Mouse (Mus musculus) hematopoietic stem cell, adult 5-6 weeks (primary cell): ENCODE measurements around the gene I830077J02Rik. TPM values are rescaled to one million over a fixed set of nuclear protein-coding genes. Genes with fewer than 3 reads are reported as not detected.

ENCODE experiments used
- ATAC-seq, 2 experiments: fragments of 125-278 bp in 1 of 2; replicated peaks in 1 of 2; 2 replicates each; pipeline ENCODE4 v1.8.0; 2016 to 2017; ENCODE audit warnings: inconsistent platforms in 2 of 2, mild to moderate bottlenecking in 2 of 2, moderate number of reproducible peaks in 2 of 2, low read depth in 1 of 2, moderate TSS enrichment in 1 of 2; ENCODE audit not compliant: low FRiP score in 2 of 2, poor library complexity in 2 of 2, severe bottlenecking in 2 of 2, insufficient read depth in 1 of 2, low TSS enrichment in 1 of 2
- total RNA-seq: library from RNA; stranded (forward); fragments of 172-1452, 232-1000 nt; gene quantifications from 2 replicates; pipeline ENCODE4 v1.2.3, GENCODE M21; 2017

The I830077J02Rik gene
- total RNA-seq = 3.9 and 7.4 TPM in 2 replicates

DNA sequence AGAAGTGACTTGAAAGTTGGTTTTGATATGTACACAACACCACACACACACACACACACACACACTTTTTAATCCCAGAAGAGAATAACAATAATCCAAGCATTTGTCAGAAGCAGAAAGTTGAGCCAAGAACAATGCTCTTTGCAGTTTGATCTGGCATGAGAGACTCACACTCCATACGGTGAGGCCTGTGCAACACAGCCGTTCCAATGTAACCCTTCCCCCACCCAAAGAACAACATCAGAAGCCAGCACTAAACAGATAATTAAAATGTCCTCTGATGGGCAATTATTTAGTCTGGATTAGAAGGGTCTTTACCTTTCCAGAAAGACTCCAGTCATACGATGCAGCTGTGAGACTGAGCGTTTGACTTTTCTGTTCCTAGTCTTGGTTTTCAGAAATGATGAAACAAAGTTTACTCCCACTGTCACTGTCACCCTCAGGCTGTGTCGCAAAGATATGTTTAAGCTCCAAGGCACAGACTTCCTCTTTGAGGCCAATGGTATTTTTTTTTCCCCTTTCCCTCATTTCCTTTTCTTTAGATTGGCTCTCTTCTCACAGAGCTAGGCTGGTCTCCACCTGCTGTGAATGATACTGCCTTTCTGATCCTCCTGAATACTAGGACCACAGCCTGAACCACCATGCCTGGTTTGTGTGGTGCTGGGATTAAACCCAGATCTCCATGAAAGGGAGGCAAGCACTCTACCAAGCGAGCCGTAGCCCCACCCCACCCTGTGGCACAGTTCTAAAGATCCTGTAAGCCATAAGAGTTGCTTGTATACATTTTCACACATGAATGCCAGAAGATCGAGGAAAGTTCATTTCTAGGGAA, at the start of gene I830077J02Rik:
I830077J02Rik (minus strand) TSS at position 425 of the 832 bp plus-strand sequence.
- peak; percentile 85 to 89 for ATAC-seq

DNA sequence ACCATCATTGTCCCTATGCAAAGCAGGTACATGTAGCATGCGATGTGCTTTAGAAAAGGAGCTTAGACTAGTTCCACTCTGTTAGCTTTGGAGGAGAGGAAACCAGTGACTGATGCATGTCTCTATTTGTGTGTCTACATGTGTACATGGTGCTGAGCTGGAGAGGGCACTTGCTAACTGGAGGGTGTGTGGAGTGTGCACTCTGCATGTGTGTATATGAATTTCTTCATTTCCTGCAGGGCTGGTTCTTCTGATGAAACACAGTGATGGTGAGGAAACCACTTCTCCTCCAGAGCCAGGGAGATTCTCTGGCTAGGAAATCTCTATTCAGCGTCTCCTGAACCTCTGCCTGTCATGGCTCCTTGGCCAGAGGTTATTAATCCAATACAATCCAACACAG, 41.7 kb upstream of the I830077J02Rik start:
- ATAC-seq = peak; percentile 42 to 79; a peak in 2 of 4 replicates

DNA sequence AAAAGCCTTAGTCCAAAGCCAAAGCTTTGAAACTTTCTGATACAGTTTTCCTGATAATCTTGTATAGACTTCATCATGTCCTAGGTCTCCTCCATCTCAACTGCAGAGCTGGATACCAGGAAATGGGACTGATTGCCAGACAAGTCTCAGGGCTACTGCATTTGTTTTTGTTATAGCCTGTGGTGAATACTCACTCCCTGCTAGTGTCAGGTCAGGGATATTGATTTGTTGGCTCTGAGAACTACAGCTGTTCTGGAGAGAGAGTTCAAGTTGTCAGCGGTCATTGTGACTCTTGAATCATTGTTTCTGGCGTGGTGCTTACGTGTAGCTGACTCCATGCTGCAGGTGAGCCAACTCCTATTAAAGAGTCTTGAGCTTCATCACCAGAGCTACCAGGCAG, 40.9 kb upstream of the I830077J02Rik start, which contains the start of gene Ovgp1:
Ovgp1 (plus strand) TSS at position 301 of the 400 bp plus-strand sequence.
- no peak for ATAC-seq

DNA sequence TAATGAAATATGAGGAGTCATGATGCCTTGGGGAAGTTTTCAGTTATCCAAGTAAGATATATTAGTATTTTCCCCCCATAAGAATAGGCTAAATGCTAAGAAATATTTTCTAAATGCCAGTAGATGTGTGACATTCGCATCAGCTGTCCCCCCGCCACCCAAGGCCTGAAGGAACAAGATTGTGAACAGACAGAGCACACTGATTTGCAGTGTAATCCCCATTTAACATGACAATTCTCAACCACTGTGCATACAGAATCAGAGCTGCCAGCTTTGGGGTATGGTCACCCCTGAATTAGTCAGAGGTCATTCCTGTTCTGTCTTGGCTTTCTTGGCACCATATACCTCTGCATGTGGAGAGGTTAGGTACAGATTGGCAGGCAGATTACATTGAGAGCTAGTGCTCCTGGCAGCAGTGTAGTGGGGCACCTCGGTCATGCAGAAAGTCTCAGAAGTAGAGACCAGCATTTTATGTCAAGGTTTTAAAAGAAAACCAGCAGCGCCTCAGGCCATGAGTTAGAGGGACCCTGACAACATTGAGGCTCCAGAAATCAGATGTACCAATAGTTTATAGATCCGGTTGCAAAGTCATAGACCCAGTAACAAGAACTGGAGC, 39.5 kb upstream of the I830077J02Rik start:
- ATAC-seq = no peak

DNA sequence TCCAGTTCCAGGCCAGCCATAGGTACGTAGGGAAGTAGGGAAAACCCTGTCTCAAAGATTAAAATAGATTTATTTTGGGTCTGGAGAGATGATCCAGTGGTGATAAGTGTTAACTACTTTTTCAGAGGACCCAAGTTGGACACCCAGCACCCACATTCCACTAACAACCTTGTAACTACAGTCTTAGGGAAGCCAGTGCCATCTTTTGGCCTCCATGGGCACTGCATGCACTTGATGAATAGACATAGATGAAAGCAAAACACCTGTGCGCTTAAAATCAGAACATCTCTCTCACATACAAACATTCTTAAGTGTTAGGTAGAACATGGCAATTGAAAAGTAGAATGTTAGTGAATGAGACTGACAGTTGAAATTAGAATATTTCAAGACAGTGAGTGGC, 28.2 kb upstream of the I830077J02Rik start:
- ATAC-seq = no peak

DNA sequence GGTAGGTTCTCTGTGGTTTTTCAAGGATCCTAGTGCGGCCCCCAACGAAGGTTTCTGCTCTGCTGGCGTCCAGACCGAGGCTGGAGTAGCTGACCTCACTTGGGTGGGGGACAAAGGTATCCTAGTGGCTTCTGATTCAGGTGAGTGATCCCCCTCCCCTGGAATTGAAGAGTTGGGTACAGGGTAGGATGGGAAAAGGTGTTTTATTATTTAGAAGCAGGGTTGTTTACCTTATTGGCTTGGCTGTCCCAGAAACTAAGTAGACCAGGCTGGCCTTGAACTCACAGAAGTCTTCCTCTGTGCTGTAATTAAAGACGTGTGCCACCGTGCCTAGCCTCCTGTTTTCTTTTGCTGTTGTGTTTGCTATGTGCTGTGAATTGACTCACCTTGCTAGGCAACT, 27.5 kb upstream of the I830077J02Rik start, which contains the start of gene Atp5f1:
Atp5f1 (minus strand) TSS at position 101 of the 400 bp plus-strand sequence.
- ATAC-seq = no peak

DNA sequence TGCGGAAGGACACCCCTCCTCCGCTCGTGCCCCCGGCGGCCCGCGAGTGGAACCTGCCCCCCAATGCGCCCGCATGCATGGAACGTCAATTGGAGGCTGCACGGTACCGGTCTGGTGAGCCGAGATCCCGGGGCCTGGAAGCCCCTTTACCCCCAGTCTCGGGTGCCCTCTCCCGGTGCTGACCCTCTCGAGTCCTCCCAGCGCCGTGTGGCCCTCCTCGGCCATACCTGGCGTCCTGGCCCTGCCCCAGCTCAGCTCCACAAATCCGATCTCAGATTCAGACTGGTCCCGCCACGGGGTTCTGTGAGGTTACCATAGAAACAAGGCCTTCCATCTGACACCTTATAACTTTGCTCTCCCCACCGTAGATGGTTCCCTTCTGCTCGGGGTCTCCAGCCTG, 27.1 kb upstream of the I830077J02Rik start:
- peak in 1 of 2 experiments; percentile 19; a peak in 2 of 4 replicates for ATAC-seq

DNA sequence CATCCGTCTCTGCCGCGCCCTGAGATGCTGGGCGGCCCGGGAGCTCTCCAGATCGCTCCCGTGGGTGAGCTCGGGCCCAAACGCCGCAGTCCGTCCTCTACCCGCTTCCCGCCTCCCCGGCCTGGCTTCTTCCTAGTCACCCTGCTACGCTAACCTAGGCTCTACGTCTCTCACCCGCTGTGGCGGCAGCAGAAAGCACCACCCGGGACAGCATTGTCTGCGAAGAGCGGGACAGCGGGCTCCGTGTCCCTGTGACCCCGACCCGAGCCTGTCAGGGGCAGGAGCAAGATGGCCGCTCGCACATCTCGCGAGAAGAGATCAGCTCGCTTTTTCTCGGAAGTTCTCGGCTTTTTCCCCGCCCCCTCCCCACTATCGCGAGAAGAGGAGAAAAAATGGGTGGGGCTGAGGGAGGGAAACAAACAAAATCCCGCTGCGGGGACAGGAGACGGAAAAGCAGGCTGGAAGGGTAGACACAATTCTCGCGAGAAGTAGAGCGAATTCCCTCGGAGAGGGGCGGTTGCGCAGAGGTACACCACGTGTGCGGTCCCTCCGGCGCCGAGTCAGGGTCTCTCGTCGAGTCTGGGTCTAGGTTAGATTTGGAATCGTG, 26.6 kb upstream of the I830077J02Rik start, which contains the start of gene Wdr77:
Wdr77 (plus strand) TSS at position 396 of the 607 bp plus-strand sequence.
- ATAC-seq = peak; percentile 90 to 95

DNA sequence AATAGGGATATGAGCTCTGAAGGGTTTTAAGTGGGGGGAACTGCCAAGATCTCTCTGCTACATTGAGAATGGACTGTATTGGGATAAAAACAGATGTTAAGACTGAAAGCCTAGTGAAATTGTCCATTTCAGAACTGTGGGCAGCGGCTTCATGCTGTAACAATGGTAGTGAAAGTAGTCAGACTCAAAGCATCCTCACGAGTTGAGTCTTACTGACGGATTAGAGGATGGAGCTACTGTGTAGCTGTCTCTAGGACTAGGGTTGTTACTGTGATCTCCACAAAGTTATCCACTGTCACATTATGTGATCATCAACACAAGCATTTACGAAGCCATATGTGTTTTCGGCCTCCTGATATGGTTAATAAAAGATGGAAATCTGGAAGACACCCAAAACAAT, 25.7 kb upstream of the I830077J02Rik start:
- no peak for ATAC-seq

DNA sequence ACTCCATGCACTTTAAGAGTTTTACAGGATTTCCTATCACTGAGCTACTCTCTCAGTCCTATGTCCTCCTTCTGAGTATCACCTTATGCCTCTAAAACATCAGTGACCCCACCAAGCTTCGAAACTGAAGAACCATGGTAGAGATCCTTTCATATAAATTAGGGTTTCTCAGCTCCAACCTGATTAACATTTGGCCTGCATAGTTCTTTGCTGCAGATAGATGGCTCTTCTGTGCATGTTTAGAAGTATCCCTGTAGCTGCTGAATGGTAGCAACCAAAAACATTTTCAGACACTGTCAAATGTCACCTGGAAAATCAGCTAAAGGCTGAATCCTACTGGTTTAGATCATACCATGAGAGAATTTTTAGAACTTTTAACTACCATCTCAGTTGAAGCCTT, 24.8 kb upstream of the I830077J02Rik start:
- ATAC-seq = no peak

DNA sequence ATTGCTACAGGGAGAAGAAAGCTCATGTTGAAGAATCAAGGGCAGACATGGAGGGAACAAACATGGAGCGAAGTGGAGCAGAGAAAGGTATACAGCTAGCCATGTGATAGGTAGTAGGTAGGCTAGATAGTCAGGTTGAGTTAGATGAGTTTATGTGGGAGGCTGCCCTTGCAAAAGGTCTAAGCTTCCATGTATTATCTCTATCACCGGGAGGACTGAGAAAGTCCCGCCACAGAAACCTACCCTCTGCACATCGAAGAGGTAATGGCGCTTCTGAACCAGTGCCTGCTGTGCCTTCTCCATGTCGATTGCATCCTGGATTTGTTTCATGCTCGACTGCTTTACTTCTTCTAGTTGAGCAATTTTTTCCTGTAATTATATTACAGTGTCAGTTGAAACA, 18.9 kb upstream of the I830077J02Rik start:
- ATAC-seq = no peak

DNA sequence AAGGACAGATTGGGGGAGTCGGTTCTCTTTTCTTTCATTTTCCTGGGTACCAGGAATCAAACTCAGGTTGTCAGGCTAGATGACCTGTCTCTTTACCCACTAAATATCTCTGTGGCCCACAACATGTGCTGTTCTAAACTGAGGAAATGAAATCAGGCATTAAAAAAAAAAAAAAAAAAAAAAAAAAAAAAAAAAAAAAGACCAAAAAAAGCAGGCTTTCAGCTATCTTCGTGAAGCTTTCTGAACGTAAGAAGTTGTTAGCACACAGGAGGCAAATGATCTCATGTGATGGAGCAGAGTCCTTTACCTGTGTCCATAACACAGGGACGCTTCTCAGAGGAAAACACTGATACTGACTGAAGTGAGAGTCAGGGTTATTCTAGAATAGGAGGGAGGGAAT, 3.6 kb upstream of the I830077J02Rik start:
- ATAC-seq = no peak

DNA sequence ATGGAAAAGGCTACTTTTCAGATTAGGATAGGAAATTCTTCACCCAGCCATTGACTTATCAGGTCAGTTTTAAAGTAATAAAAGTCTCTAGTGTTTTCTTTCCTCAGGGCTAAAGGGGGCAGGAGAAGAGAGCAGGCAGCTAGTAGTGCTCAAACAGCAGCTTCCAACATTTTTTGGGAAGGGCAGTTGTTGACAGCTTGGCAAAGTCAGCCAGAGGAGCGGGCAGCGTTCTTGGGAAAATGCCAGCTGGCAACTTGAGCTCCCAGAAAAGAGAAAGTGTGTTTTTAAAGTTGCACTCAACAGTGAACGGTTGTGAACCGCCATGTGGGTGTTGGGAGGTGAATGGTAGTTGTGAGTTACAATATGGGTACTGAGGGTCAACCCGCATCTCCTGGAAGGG, 2.6 kb upstream of the I830077J02Rik start:
- ATAC-seq = no peak

DNA sequence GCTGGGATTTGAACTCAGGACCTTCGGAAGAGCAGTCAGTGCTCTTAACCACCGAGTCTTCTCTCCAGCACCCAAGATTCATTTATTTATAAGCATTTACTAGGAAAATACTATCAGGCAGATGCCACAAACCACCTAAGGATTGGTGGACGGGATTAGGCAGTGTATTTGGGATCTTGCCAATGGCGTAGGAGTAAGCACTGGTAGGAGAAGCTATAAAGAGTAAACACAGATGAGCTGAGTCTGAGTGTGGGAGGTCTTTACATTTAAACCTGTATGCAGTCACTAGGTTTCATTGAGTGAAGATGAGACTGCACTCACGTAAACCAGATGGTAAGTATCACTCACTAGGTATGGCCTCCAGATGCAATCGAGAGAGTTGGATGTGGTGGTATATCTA, 1.5 kb upstream of the I830077J02Rik start:
- ATAC-seq = no peak

DNA sequence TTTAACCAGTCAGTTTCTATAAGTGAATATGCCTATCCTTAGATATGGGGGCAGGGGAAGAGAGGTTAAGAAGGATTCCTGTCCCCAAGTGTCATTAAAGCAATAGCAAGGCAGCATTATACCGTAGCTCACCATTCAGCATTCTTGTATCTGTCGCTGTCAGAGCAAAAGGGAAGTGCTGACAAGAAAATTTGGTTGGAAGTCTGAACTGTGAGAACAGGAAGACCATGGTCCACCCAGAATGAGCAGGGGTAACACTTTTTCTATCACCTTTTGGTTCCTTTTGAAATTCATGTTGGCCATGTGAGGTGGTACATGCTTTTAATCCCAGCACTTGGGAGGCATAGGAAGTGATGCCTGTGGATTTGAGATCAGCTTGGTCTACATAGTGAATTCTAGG, 1.4 kb downstream of the I830077J02Rik start:
- ATAC-seq = no peak

DNA sequence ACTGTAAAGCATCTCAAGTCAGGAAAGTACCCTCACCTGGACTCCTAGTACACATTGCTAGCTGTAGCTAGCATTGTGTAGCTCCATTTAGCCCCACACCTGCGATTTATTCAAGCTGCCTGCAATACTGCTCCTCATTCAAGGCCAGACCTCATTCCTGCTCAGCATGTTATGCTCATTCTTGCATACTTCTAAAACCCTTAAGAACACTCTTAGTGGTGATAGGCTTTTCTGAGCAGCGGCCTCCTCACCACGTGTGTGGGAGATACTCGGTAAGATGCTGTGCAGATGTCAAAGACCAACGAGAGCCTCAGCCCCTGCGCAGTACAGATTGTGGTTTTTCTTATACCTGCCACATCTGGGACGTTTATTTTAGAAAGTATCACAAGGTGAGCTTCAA, 2.6 kb downstream of the I830077J02Rik start:
- no peak for ATAC-seq

DNA sequence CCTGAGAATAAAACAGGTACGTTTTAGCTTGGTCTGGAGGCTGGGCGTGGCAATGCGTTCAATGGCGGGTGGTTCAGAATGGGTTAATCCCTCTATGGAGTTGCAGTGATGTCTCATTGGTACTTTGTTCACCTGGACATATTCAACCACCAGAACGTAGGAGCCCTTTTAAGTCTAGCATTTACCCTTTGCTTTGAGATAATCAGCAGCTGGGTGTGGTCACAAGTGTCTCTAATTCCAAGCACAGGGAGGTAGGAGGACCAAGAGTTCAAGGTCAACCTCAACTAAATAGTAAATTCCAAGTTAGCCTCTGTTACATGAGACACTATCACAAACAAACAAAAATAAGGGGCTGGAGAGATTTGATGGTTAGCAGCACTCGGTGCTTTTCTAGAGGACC, 3.7 kb downstream of the I830077J02Rik start:
- ATAC-seq = no peak

DNA sequence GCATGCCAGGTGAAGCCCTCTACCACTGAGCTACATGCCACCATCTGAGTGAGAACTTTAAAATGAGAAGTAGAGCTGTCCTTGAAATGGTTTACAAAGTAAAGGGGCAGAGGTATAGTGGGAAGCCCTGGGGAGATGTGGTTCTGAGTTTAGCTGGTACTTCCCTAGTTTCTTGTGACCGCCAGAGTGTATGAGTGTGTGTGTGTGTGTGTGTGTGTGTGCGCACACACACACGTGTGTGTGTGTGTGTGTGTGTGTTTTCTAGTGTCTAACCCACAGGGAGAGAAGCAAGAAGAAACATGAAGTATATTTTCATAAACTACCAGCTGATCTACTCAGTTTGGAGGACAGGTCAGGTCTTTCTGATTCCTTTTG, 4.3 kb downstream of the I830077J02Rik start:
- no peak for ATAC-seq
